Mouse (Mus musculus): ENCODE measurements around the gene Slamf9. TPM values are rescaled to one million over a fixed set of nuclear protein-coding genes. Genes with fewer than 3 reads are reported as not detected.

Gene Slamf9
- polyA plus RNA-seq, 1 experiment from 2014 or later = 0.59 TPM

- no peaks in the 10 kb centered on the region for H3K9me3 ChIP-seq (replicated peaks; ENCODE audit: control insufficient read depth, low read length)
- 0 out of 2 replicates have a peak, but pooled peaks cover 3% of the 10 kb centered on the region for H3K36me3 ChIP-seq (ENCODE audit: control insufficient read depth, insufficient read depth, low read length)
- peak overlapping the region; percentile 32 for H3K4me3 ChIP-seq (replicated peaks; ENCODE audit: low read length)
- WGBS = 13% methylated on average over 10 of the region's 10 CpGs
- peak overlapping the region; percentile 54 for H3K4me2 ChIP-seq (ENCODE audit: low read depth, low read length)
- peak overlapping the region; percentile 61 for H3K9ac ChIP-seq (ENCODE audit: low read length)
- no peaks in the 10 kb centered on the region for H3K27me3 ChIP-seq (ENCODE audit: control insufficient read depth, insufficient read depth, low read length)
- H3K4me1 ChIP-seq (ENCODE audit: control insufficient read depth, insufficient read depth, low read length) = peaks cover 7% of the 10 kb centered on the region; the same call in 1 of the 2 replicates
- H3K27ac ChIP-seq (ENCODE audit: low read length) = no peak overlapping the region
- peak; percentile 71; the same call in 1 of the 2 replicates for ATAC-seq (ENCODE audit: insufficient read depth, low FRiP score)
Measured at GRCm38 (mm10) chr1:172490261-172490661, 15.1 kb downstream of the Slamf9 start.

DNA sequence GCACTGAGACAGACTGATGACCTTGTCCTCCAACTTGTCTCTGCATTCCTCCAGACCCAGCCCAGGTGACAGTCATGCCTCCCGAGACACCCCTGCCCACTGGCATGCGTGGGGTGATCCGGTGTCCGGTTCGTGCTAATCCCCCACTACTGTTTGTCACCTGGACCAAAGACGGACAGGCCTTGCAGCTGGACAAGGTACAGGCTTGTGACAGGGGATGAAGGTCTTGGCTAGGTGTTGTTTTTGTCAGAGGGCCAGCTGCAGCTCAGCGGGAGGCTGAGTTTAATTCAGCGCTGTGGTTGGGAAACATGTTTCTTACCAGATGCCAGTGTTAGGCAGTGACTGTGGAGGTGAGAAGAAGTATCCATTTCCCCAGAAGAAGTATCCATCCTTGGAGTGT is 16.9 kb downstream of the Slamf9 start:
- Histone ChIP-seq H3K4me3 (replicated peaks; ENCODE audit: low read length) (no peak overlapping the region), H3K4me1 (ENCODE audit: control insufficient read depth, insufficient read depth, low read length) (peaks cover 6% of the 10 kb centered on the region; the same call in 1 of the 2 replicates), H3K27ac (ENCODE audit: low read length) (peak overlapping the region; percentile 14; the same call in 1 of the 2 replicates), H3K36me3 (ENCODE audit: control insufficient read depth, insufficient read depth, low read length) (0 out of 2 replicates have a peak, but pooled peaks cover 3% of the 10 kb centered on the region), H3K27me3 (ENCODE audit: control insufficient read depth, insufficient read depth, low read length) (no peaks in the 10 kb centered on the region), H3K9me3 (replicated peaks; ENCODE audit: control insufficient read depth, low read length) (no peaks in the 10 kb centered on the region), H3K9ac (ENCODE audit: low read length) (0 out of 2 replicates have a peak overlapping the region, but pooled peaks have one; percentile 2), H3K4me2 (ENCODE audit: low read depth, low read length) (no peak overlapping the region)
- whole genome bisulfite sequencing = 92% methylated on average over 8 of the region's 8 CpGs
- ATAC-seq (ENCODE audit: insufficient read depth, low FRiP score) = no peak

GRCm38 (mm10) chr1:172493516-172493915 is 18.4 kb downstream of the Slamf9 start:
- Histone ChIP-seq H3K27ac (ENCODE audit: low read length) (no peak overlapping the region), H3K4me2 (ENCODE audit: low read depth, low read length) (no peak overlapping the region), H3K9me3 (replicated peaks; ENCODE audit: control insufficient read depth, low read length) (no peaks in the 10 kb centered on the region), H3K4me1 (ENCODE audit: control insufficient read depth, insufficient read depth, low read length) (peaks cover 4% of the 10 kb centered on the region; the same call in 1 of the 2 replicates), H3K4me3 (replicated peaks; ENCODE audit: low read length) (no peak overlapping the region), H3K36me3 (ENCODE audit: control insufficient read depth, insufficient read depth, low read length) (0 out of 2 replicates have a peak, but pooled peaks cover 3% of the 10 kb centered on the region), H3K27me3 (ENCODE audit: control insufficient read depth, insufficient read depth, low read length) (no peaks in the 10 kb centered on the region), H3K9ac (ENCODE audit: low read length) (no peak overlapping the region)
- ATAC-seq (ENCODE audit: insufficient read depth, low FRiP score) = no peak
- WGBS = 63% methylated on average over 6 of the region's 6 CpGs

DNA sequence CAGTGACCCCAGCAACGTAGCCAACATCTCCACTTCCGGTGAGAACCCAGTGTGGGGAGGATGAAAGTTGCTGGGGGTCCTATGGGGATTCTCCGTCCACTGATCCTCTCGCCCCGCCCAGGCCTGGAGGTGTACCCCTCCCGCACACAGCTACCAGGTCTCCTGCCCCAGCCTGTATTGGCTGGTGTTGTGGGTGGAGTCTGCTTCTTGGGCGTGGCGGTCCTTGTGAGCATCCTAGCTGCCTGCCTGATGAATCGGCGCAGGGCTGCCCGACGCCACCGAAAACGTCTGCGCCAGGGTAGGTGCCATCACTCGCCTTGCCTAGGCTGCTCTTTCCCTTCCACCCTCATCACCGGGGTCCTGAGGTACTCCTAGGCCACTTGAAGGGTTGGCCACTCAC is 20.9 kb downstream of the Slamf9 start:
- no peak for ATAC-seq (ENCODE audit: insufficient read depth, low FRiP score)
- Histone ChIP-seq H3K9me3 (replicated peaks; ENCODE audit: control insufficient read depth, low read length) (no peaks in the 10 kb centered on the region), H3K4me2 (ENCODE audit: low read depth, low read length) (no peak overlapping the region), H3K36me3 (ENCODE audit: control insufficient read depth, insufficient read depth, low read length) (0 out of 2 replicates have a peak, but pooled peaks cover 3% of the 10 kb centered on the region), H3K4me3 (replicated peaks; ENCODE audit: low read length) (no peak overlapping the region), H3K9ac (ENCODE audit: low read length) (no peak overlapping the region), H3K4me1 (ENCODE audit: control insufficient read depth, insufficient read depth, low read length) (0 out of 2 replicates have a peak, but pooled peaks cover 4% of the 10 kb centered on the region), H3K27me3 (ENCODE audit: control insufficient read depth, insufficient read depth, low read length) (no peaks in the 10 kb centered on the region), H3K27ac (ENCODE audit: low read length) (no peak overlapping the region)
- 81% methylated on average over 17 of the region's 17 CpGs for WGBS

- Histone ChIP-seq H3K36me3 (ENCODE audit: control insufficient read depth, insufficient read depth, low read length) (no peaks in the 10 kb centered on the region), H3K27ac (ENCODE audit: low read length) (no peak overlapping the region), H3K4me1 (ENCODE audit: control insufficient read depth, insufficient read depth, low read length) (peaks cover 13% of the 10 kb centered on the region), H3K27me3 (ENCODE audit: control insufficient read depth, insufficient read depth, low read length) (no peaks in the 10 kb centered on the region), H3K4me2 (ENCODE audit: low read depth, low read length) (no peak overlapping the region), H3K4me3 (replicated peaks; ENCODE audit: low read length) (no peak overlapping the region), H3K9me3 (replicated peaks; ENCODE audit: control insufficient read depth, low read length) (no peaks in the 10 kb centered on the region), H3K9ac (ENCODE audit: low read length) (no peak overlapping the region)
- ATAC-seq (ENCODE audit: insufficient read depth, low FRiP score) = no peak
- WGBS = 74% methylated on average over 10 of the region's 10 CpGs
Measured at GRCm38 (mm10) chr1:172497428-172497827, 22.3 kb downstream of the Slamf9 start.

GRCm38 (mm10) chr1:172499765-172500441 is 24.7 kb downstream of the Slamf9 start, which contains the start of gene Tagln2:
Gene Tagln2, plus strand, starts transcription at chr1:172500047.
- Histone ChIP-seq H3K4me3 (replicated peaks; ENCODE audit: low read length) (peak within 1 kb of the TSS; percentile 67), H3K4me2 (ENCODE audit: low read depth, low read length) (peak within 1 kb of the TSS; percentile 58), H3K36me3 (ENCODE audit: control insufficient read depth, insufficient read depth, low read length) (no peaks in the 10 kb centered on the region), H3K27ac (ENCODE audit: low read length) (peak within 1 kb of the TSS; percentile 89), H3K9me3 (replicated peaks; ENCODE audit: control insufficient read depth, low read length) (no peaks in the 10 kb centered on the region), H3K4me1 (ENCODE audit: control insufficient read depth, insufficient read depth, low read length) (peaks cover 33% of the 10 kb centered on the region), H3K27me3 (ENCODE audit: control insufficient read depth, insufficient read depth, low read length) (no peaks in the 10 kb centered on the region), H3K9ac (ENCODE audit: low read length) (peak within 1 kb of the TSS; percentile 86)
- ATAC-seq (ENCODE audit: insufficient read depth, low FRiP score) = peak; percentile 75
- WGBS = 3% methylated on average over 30 of the region's 30 CpGs

DNA sequence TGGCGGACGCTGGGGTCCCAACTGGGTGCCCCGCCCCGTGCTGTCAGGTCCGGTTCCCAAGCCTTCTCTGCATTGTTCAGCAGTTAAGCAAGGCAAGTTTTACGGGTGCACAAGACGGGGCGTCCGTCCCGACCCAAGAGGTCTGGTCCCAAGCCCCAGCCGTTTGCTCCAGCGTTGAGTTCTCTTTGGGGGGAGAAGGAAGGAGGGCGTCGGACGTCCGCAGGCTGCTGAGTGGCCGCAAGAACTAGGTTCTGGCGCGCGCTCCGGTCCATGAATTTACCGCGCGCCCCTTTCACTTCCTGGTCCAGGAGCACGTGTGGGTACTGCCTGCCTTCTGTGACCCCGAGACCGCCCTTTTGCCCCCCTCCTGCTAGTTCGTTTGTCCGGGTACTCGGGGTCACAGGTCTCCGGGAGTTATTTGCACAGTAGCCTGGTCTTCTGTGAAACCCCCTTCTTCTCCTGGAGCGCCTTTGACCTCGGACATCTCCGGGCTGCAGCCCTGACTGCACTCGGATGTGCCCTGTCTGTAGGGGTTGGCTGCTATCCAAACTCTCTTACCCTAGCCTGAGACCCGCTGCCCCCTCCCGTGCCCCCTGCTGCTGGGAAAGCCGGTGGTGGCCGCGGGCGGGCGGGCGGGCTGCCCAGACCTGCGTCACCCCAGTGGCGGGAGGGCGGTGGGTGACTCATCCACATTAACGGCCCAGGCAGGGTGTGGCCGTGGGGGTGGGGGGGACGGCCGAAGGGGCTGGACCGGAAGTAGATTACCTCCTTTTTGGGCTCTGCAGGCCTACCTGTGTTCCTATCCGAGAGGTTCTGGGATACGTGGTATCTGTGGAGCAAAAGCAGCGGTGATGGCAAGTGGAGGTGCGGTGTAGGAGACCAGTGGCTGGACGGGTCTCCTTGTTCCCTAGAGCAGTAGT is 25.6 kb downstream of the Slamf9 start:
- H3K4me2 ChIP-seq (ENCODE audit: low read depth, low read length) = peak overlapping the region; percentile 58

GRCm38 (mm10) chr1:172501371-172502144 is 26.4 kb downstream of the Slamf9 start:
- Histone ChIP-seq H3K4me1 (ENCODE audit: control insufficient read depth, insufficient read depth, low read length) (peaks cover 33% of the 10 kb centered on the region), H3K4me3 (replicated peaks; ENCODE audit: low read length) (peak overlapping the region; percentile 67), H3K9me3 (replicated peaks; ENCODE audit: control insufficient read depth, low read length) (no peaks in the 10 kb centered on the region), H3K36me3 (ENCODE audit: control insufficient read depth, insufficient read depth, low read length) (peaks cover 7% of the 10 kb centered on the region), H3K4me2 (ENCODE audit: low read depth, low read length) (peak overlapping the region; percentile 58), H3K27me3 (ENCODE audit: control insufficient read depth, insufficient read depth, low read length) (no peaks in the 10 kb centered on the region), H3K9ac (ENCODE audit: low read length) (peak overlapping the region; percentile 86), H3K27ac (ENCODE audit: low read length) (peak overlapping the region; percentile 89)
- 29% methylated on average over 13 of the region's 13 CpGs for WGBS
- ATAC-seq (ENCODE audit: insufficient read depth, low FRiP score) = peak; percentile 26; the same call in 1 of the 2 replicates

More for the DNA sequence above, 25.6 kb downstream of the Slamf9 start:
- Histone ChIP-seq H3K36me3 (ENCODE audit: control insufficient read depth, insufficient read depth, low read length) (peaks cover 2% of the 10 kb centered on the region), H3K27me3 (ENCODE audit: control insufficient read depth, insufficient read depth, low read length) (no peaks in the 10 kb centered on the region), H3K9me3 (replicated peaks; ENCODE audit: control insufficient read depth, low read length) (no peaks in the 10 kb centered on the region), H3K4me1 (ENCODE audit: control insufficient read depth, insufficient read depth, low read length) (peaks cover 33% of the 10 kb centered on the region), H3K4me3 (replicated peaks; ENCODE audit: low read length) (peak overlapping the region; percentile 67), H3K9ac (ENCODE audit: low read length) (peak overlapping the region; percentile 86), H3K27ac (ENCODE audit: low read length) (peak overlapping the region; percentile 89)
- WGBS = 2% methylated on average over 56 of the region's 56 CpGs
- ATAC-seq (ENCODE audit: insufficient read depth, low FRiP score) = peak; percentile 66

Measured in stomach, embryonic 16.5 days (tissue).